Mouse (Mus musculus): ENCODE measurements at regions not wholly inside any gene's neighbourhood (a gene's known extent, or its start where the extent isn't known, plus 50 kb on each side); places are given as distances from the start of the nearest gene placed in this dataset.

- TF ChIP-seq CTCF (IDR thresholded peaks at IDR 0.05; ENCODE audit: borderline replicate concordance, extremely low read depth, insufficient read depth, insufficient read length) (no peak), POLR2A (IDR thresholded peaks at IDR 0.05; ENCODE audit: borderline replicate concordance, extremely low read depth, insufficient read depth, insufficient read length, poor library complexity, severe bottlenecking) (no peak)
These were observed 114.2 kb upstream of the Stmnd1 start for GRCm38 (mm10) chr13:46159354-46159753.
